Mouse (Mus musculus): ENCODE results near the gene Lce1k. TPM values are rescaled to one million over a fixed set of nuclear protein-coding genes. Genes with fewer than 3 reads are reported as not detected.

Gene Lce1k
- polyA plus RNA-seq, 1 experiment from 2014 or later = not detected

- ATAC-seq (ENCODE audit: low FRiP score, low TSS enrichment) = no peak
- no peaks in the 10 kb centered on the region for H3K9me3 ChIP-seq (ENCODE audit: control insufficient read depth, low read length)
- H3K27ac ChIP-seq (ENCODE audit: low read depth, low read length) = no peak within 1 kb of the TSS
- no peaks in the 10 kb centered on the region for H3K4me1 ChIP-seq (ENCODE audit: control insufficient read depth, insufficient read depth, low read length)
- no peaks in the 10 kb centered on the region for H3K27me3 ChIP-seq (ENCODE audit: control insufficient read depth, insufficient read depth, low read length)
- WGBS = 100% methylated on average over 1 of the region's 1 CpGs
- no peak within 1 kb of the TSS for H3K9ac ChIP-seq (ENCODE audit: low read depth, low read length)
- no peak within 1 kb of the TSS for H3K4me3 ChIP-seq (ENCODE audit: low read length)
- H3K36me3 ChIP-seq (ENCODE audit: control insufficient read depth, insufficient read depth, low read length) = no peaks in the 10 kb centered on the region
- no peak within 1 kb of the TSS for H3K4me2 ChIP-seq (replicated peaks; ENCODE audit: low read depth, low read length)
Measured at GRCm38 (mm10) chr3:92764965-92765364, 42.7 kb downstream of the Lce1k start, which contains the start of gene Lce1h. Lce1h (minus strand) TSS chr3:92765065.

Other genes with a start within 250 kb of the Lce1k start
- gene Ivl, start 234.2 kb downstream of the Lce1k start, polyA plus RNA-seq (2014; fragmentation: Nextera tagmentation; extraction: Ambion mirVana) = 0.74 and 0.81 TPM in 2 replicates
- not detected in 2 replicates for gene Smcp, start 218.9 kb downstream of the Lce1k start, polyA plus RNA-seq (2014; fragmentation: Nextera tagmentation; extraction: Ambion mirVana)
- gene 2210017I01Rik, start 200.4 kb downstream of the Lce1k start, polyA plus RNA-seq (2014; fragmentation: Nextera tagmentation; extraction: Ambion mirVana) = not detected in 2 replicates
- gene Lce6a, start 186.2 kb downstream of the Lce1k start, polyA plus RNA-seq (2014; fragmentation: Nextera tagmentation; extraction: Ambion mirVana) = not detected in 2 replicates
- gene Lce1a1, start 159.6 kb downstream of the Lce1k start, polyA plus RNA-seq (2014; fragmentation: Nextera tagmentation; extraction: Ambion mirVana) = not detected in 2 replicates
- not detected in 2 replicates for gene Lce1b, start 151.0 kb downstream of the Lce1k start, polyA plus RNA-seq (2014; fragmentation: Nextera tagmentation; extraction: Ambion mirVana)
- not detected in 2 replicates for gene Lce1a2, start 137.6 kb downstream of the Lce1k start, polyA plus RNA-seq (2014; fragmentation: Nextera tagmentation; extraction: Ambion mirVana)
- not detected in 2 replicates for gene Lce1c, start 128.6 kb downstream of the Lce1k start, polyA plus RNA-seq (2014; fragmentation: Nextera tagmentation; extraction: Ambion mirVana)
- not detected in 2 replicates for gene Lce1d, start 120.7 kb downstream of the Lce1k start, polyA plus RNA-seq (2014; fragmentation: Nextera tagmentation; extraction: Ambion mirVana)
- gene Lce1e, start 98.8 kb downstream of the Lce1k start, polyA plus RNA-seq (2014; fragmentation: Nextera tagmentation; extraction: Ambion mirVana) = not detected in 2 replicates
- not detected in 2 replicates for gene Lce1f, start 87.5 kb downstream of the Lce1k start, polyA plus RNA-seq (2014; fragmentation: Nextera tagmentation; extraction: Ambion mirVana)
- not detected in 2 replicates for gene Gm38119, start 68.8 kb downstream of the Lce1k start, polyA plus RNA-seq (2014; fragmentation: Nextera tagmentation; extraction: Ambion mirVana)
- not detected in 2 replicates for gene Lce1g, start 55.6 kb downstream of the Lce1k start, polyA plus RNA-seq (2014; fragmentation: Nextera tagmentation; extraction: Ambion mirVana)
- not detected in 2 replicates for gene Lce1h, start 42.8 kb downstream of the Lce1k start, polyA plus RNA-seq (2014; fragmentation: Nextera tagmentation; extraction: Ambion mirVana)
- gene Lce1i, start 29.0 kb downstream of the Lce1k start, polyA plus RNA-seq (2014; fragmentation: Nextera tagmentation; extraction: Ambion mirVana) = not detected in 2 replicates
- gene Lce1j, start 17.4 kb downstream of the Lce1k start, polyA plus RNA-seq (2014; fragmentation: Nextera tagmentation; extraction: Ambion mirVana) = not detected in 2 replicates
- not detected in 2 replicates for gene Kprp, start 19.4 kb upstream of the Lce1k start, polyA plus RNA-seq (2014; fragmentation: Nextera tagmentation; extraction: Ambion mirVana)
- gene Lce1l, start 43.4 kb upstream of the Lce1k start, polyA plus RNA-seq (2014; fragmentation: Nextera tagmentation; extraction: Ambion mirVana) = not detected in 2 replicates
- not detected in 2 replicates for gene 2310050C09Rik, start 62.3 kb upstream of the Lce1k start, polyA plus RNA-seq (2014; fragmentation: Nextera tagmentation; extraction: Ambion mirVana)
- gene Lce3a, start 118.3 kb upstream of the Lce1k start, polyA plus RNA-seq (2014; fragmentation: Nextera tagmentation; extraction: Ambion mirVana) = not detected in 2 replicates
- gene Lce3b, start 125.1 kb upstream of the Lce1k start, polyA plus RNA-seq (2014; fragmentation: Nextera tagmentation; extraction: Ambion mirVana) = not detected in 2 replicates
- not detected in 2 replicates for gene Lce3c, start 136.6 kb upstream of the Lce1k start, polyA plus RNA-seq (2014; fragmentation: Nextera tagmentation; extraction: Ambion mirVana)
- gene Lce3d, start 149.5 kb upstream of the Lce1k start, polyA plus RNA-seq (2014; fragmentation: Nextera tagmentation; extraction: Ambion mirVana) = not detected in 2 replicates
- not detected in 2 replicates for gene Lce3e, start 159.2 kb upstream of the Lce1k start, polyA plus RNA-seq (2014; fragmentation: Nextera tagmentation; extraction: Ambion mirVana)
- not detected in 2 replicates for gene Lce3f, start 184.3 kb upstream of the Lce1k start, polyA plus RNA-seq (2014; fragmentation: Nextera tagmentation; extraction: Ambion mirVana)
- 0.64 and 0.67 TPM in 2 replicates for gene Crct1, start 207.8 kb upstream of the Lce1k start, polyA plus RNA-seq (2014; fragmentation: Nextera tagmentation; extraction: Ambion mirVana)
- gene Lce1m, start 211.2 kb upstream of the Lce1k start, polyA plus RNA-seq (2014; fragmentation: Nextera tagmentation; extraction: Ambion mirVana) = not detected in 2 replicates